Mouse (Mus musculus): ENCODE results near the gene E2f1.

- TF ChIP-seq POLR2A (IDR thresholded peaks at IDR 0.05; ENCODE audit: extremely low read depth, insufficient read depth, low read length), result no peak
- no peak for TF ChIP-seq CTCF (IDR thresholded peaks at IDR 0.05; ENCODE audit: extremely low read depth, insufficient read depth, low read length)
Measured at GRCm38 (mm10) chr2:154576876-154577743, 7.4 kb upstream of the E2f1 start.

Data from cortical plate, adult 2 months (tissue).